1 mouse cellular context compared by ENCODE assay signal in genomic region chr13:13404517-13405155, GRCm38 (mm10). TPM values are rescaled to one million over a fixed set of nuclear protein-coding genes. Genes with fewer than 3 reads are reported as not detected.
"Had no signal": no experiment of that assay in that cellular context is flagged by ENCODE, and none has a peak within 500 bp of the region (broad histone marks: within the 10 kb centered on the region; RNA-seq: fewer than 3 reads in every experiment).

No protein-coding gene starts in this region.

RNA-seq across cellular contexts. Expression of gene Nid1, which starts 32.7 kb away (rescaled TPM):
- total RNA-seq: megakaryocyte-erythroid progenitor cell, adult 5-6 weeks had no signal
